ENCODE assay signal across 9 mouse cellular contexts in genomic region chr9:22188025-22188611, GRCm38 (mm10). TPM values are rescaled to one million over a fixed set of nuclear protein-coding genes. Genes with fewer than 3 reads are reported as not detected.
DNase-seq lines count a peak whose midpoint lies in the region; ATAC-seq and TF ChIP-seq lines count a peak whose summit lies in the region.
"Had no signal": no experiment of that assay in that cellular context is flagged by ENCODE, and none has a peak within 500 bp of the region (broad histone marks: within the 10 kb centered on the region; RNA-seq: fewer than 3 reads in every experiment).

TSS of gene Zfp872 (plus strand) at chr9:22188090.

- no peak for TF ChIP-seq POLR2A in thymus, adult 2 months (IDR thresholded peaks at IDR 0.05; ENCODE audit: control insufficient read depth, extremely low read depth, insufficient read depth, low read length, poor library complexity)

- DNase-seq in thymus, adult 2 months: no peak
- DNase-seq in thymus, postnatal 0 days (ENCODE audit: low spot score): no peak
- DNase-seq in lung, adult 18-20 months: peak; percentile 62 to 67
- peak; percentile 25 for DNase-seq in ovary, postnatal 14 days (ENCODE audit: low spot score)
- DNase-seq in thymus, postnatal 14 days: no peak

- H3K4me2 ChIP-seq in embryonic facial prominence, embryonic 13.5 days: peak within 1 kb of the TSS; percentile 77
- peak within 1 kb of the TSS; percentile 82 for H3K4me2 ChIP-seq in heart, embryonic 13.5 days
- peak within 1 kb of the TSS; percentile 69 for H3K4me2 ChIP-seq in kidney, embryonic 16.5 days (replicated peaks; ENCODE audit: low read depth, low read length)

- peak; percentile 71 for ATAC-seq in embryonic facial prominence, embryonic 13.5 days (ENCODE audit: insufficient number of reproducible peaks, insufficient read depth, low FRiP score, low TSS enrichment, low read depth)
- ATAC-seq in heart, embryonic 13.5 days (ENCODE audit: extremely low read depth, insufficient number of reproducible peaks, low FRiP score, low TSS enrichment): no peak
- ATAC-seq in kidney, embryonic 16.5 days (ENCODE audit: low FRiP score, low TSS enrichment): peak; percentile 85

- WGBS in thymus, adult 2 months: 24% methylated on average over 43 of the region's 43 CpGs
- WGBS in embryonic facial prominence, embryonic 13.5 days: 12% methylated on average over 43 of the region's 43 CpGs
- WGBS in heart, embryonic 13.5 days: 12% methylated on average over 43 of the region's 43 CpGs
- 13% methylated on average over 43 of the region's 43 CpGs for WGBS in kidney, embryonic 16.5 days

- H3K9me3 ChIP-seq in embryonic facial prominence, embryonic 13.5 days: peaks cover 17% of the 10 kb centered on the region; the same call in 1 of the 2 replicates
- peaks cover 25% of the 10 kb centered on the region for H3K9me3 ChIP-seq in heart, embryonic 13.5 days
- H3K9me3 ChIP-seq in kidney, embryonic 16.5 days (ENCODE audit: low read length): peaks cover 25% of the 10 kb centered on the region

- peaks cover 5% of the 10 kb centered on the region; the same call in 1 of the 2 replicates for H3K4me1 ChIP-seq in thymus, adult 2 months (replicated peaks; ENCODE audit: control insufficient read depth, insufficient read depth, low read length)
- H3K4me1 ChIP-seq in embryonic facial prominence, embryonic 13.5 days: no peaks in the 10 kb centered on the region
- H3K4me1 ChIP-seq in heart, embryonic 13.5 days: peaks cover 4% of the 10 kb centered on the region; the same call in 1 of the 2 replicates
- no peaks in the 10 kb centered on the region for H3K4me1 ChIP-seq in kidney, embryonic 16.5 days (ENCODE audit: insufficient read depth, low read length)

- peaks cover 8% of the 10 kb centered on the region; the same call in 1 of the 2 replicates for H3K27me3 ChIP-seq in thymus, adult 2 months (ENCODE audit: control insufficient read depth, insufficient read depth, low read length)
- peaks cover 7% of the 10 kb centered on the region for H3K27me3 ChIP-seq in embryonic facial prominence, embryonic 13.5 days
- H3K27me3 ChIP-seq in heart, embryonic 13.5 days (replicated peaks): peaks cover 18% of the 10 kb centered on the region
- no peaks in the 10 kb centered on the region; the same call in 1 of the 2 replicates for H3K27me3 ChIP-seq in kidney, embryonic 16.5 days (ENCODE audit: insufficient read depth, low read length)

- peak within 1 kb of the TSS; percentile 4 for H3K4me3 ChIP-seq in thymus, adult 2 months (ENCODE audit: control insufficient read depth, insufficient read depth, low read length)
- peak within 1 kb of the TSS; percentile 47 for H3K4me3 ChIP-seq in embryonic facial prominence, embryonic 13.5 days
- H3K4me3 ChIP-seq in heart, embryonic 13.5 days: peak within 1 kb of the TSS; percentile 56
- peak within 1 kb of the TSS; percentile 49 for H3K4me3 ChIP-seq in kidney, embryonic 16.5 days (ENCODE audit: low read length)
- H3K4me3 ChIP-seq: myocyte had no signal

- H3K9ac ChIP-seq in embryonic facial prominence, embryonic 13.5 days: peak within 1 kb of the TSS; percentile 67
- peak within 1 kb of the TSS; percentile 77 for H3K9ac ChIP-seq in heart, embryonic 13.5 days
- H3K9ac ChIP-seq in kidney, embryonic 16.5 days (replicated peaks; ENCODE audit: low read length): peak within 1 kb of the TSS; percentile 55

- no peak for TF ChIP-seq CTCF in thymus, adult 2 months (IDR thresholded peaks at IDR 0.05; ENCODE audit: borderline replicate concordance, control insufficient read depth, extremely low read depth, insufficient read depth, low read length, poor library complexity)

- H3K36me3 ChIP-seq in thymus, adult 2 months (ENCODE audit: control insufficient read depth, insufficient read depth, low read length): no peaks in the 10 kb centered on the region
- no peaks in the 10 kb centered on the region for H3K36me3 ChIP-seq in embryonic facial prominence, embryonic 13.5 days
- H3K36me3 ChIP-seq in heart, embryonic 13.5 days: no peaks in the 10 kb centered on the region
- H3K36me3 ChIP-seq in kidney, embryonic 16.5 days (ENCODE audit: insufficient read depth, low read length): no peaks in the 10 kb centered on the region

- H3K27ac ChIP-seq in thymus, adult 2 months (ENCODE audit: control insufficient read depth, insufficient read depth, low read length): no peak within 1 kb of the TSS
- no peak within 1 kb of the TSS for H3K27ac ChIP-seq in embryonic facial prominence, embryonic 13.5 days
- H3K27ac ChIP-seq in heart, embryonic 13.5 days (replicated peaks): no peak within 1 kb of the TSS
- no peak within 1 kb of the TSS for H3K27ac ChIP-seq in kidney, embryonic 16.5 days (ENCODE audit: low read length)

RNA-seq across cellular contexts. Expression of gene Zfp872, which starts in this region (rescaled TPM):
- polyA plus RNA-seq in thymus, adult 2 months (2012; rRNA removed): 0.04 and 0.05 TPM in 2 replicates
- 0.27 and 0.61 TPM in 2 replicates for polyA plus RNA-seq in thymus, postnatal 0 days (2015; fragmentation: Nextera tagmentation; extraction: Ambion mirVana)
- polyA plus RNA-seq in embryonic facial prominence, embryonic 13.5 days (2015; fragmentation: Nextera tagmentation; extraction: Ambion mirVana): 0.14 and 0.15 TPM in 2 replicates
- polyA plus RNA-seq in heart, embryonic 13.5 days (2015; fragmentation: Nextera tagmentation; extraction: Ambion mirVana): 0.08 and 0.24 TPM in 2 replicates
- 0.20 and 0.32 TPM in 2 replicates for polyA plus RNA-seq in kidney, embryonic 16.5 days (2015; fragmentation: Nextera tagmentation; extraction: Ambion mirVana)
- polyA plus RNA-seq: myocyte had no signal

Comparison
In these comparisons a context has a peak if more than half of its experiments do, and no peak if none do; other contexts are left out.
1. Peak in ATAC-seq, H3K4me3 ChIP-seq, H3K9ac ChIP-seq and H3K4me2 ChIP-seq in embryonic facial prominence, embryonic 13.5 days; RNA of the gene not detected or under 1 TPM.
2. Peak in ATAC-seq, H3K4me3 ChIP-seq, H3K9ac ChIP-seq and H3K4me2 ChIP-seq in kidney, embryonic 16.5 days; RNA of the gene not detected or under 1 TPM.
3. DNase-seq: peak in lung, adult 18-20 months (2 of 2) and ovary, postnatal 14 days (single experiment); none in thymus, adult 2 months (single experiment), thymus, postnatal 0 days (single experiment) and thymus, postnatal 14 days (single experiment).
4. H3K4me3 ChIP-seq: peak in every context shown above with its lines; median percentile 56 in heart, embryonic 13.5 days; 49 in kidney, embryonic 16.5 days; 47 in embryonic facial prominence, embryonic 13.5 days; 4 in thymus, adult 2 months.
5. Peak in every context shown above with its lines, with median percentiles within 50 percentile points of each other: H3K4me2 ChIP-seq and H3K9ac ChIP-seq.